Mouse (Mus musculus): ENCODE measurements around the gene Tesc. TPM values are rescaled to one million over a fixed set of nuclear protein-coding genes. Genes with fewer than 3 reads are reported as not detected.

Gene Tesc
- polyA plus RNA-seq, 1 experiment, result 8.8 TPM

GRCm38 (mm10) chr5:118036888-118037797 is 9.6 kb downstream of the Tesc start:
- H3K9ac ChIP-seq (ENCODE audit: low read depth, poor library complexity, severe bottlenecking), result peak overlapping the region; percentile 49
- TF ChIP-seq EP300 (IDR thresholded peaks at IDR 0.05; ENCODE audit: insufficient read depth, low read depth, low read length), result peak; percentile 85
- TF ChIP-seq POLR2A (IDR thresholded peaks at IDR 0.05; ENCODE audit: insufficient read depth, low read length), result peak; percentile 20
- TF ChIP-seq CTCF (IDR thresholded peaks at IDR 0.05; ENCODE audit: low read depth, low read length), result no peak

GRCm38 (mm10) chr5:118037798-118038484 is 10.4 kb downstream of the Tesc start:
- Histone ChIP-seq H3K4me3 (ENCODE audit: low read depth, low read length) (peak overlapping the region; percentile 62), H3K36me3 (ENCODE audit: control insufficient read depth, insufficient read depth, low read length, poor library complexity, severe bottlenecking) (no peaks in the 10 kb centered on the region), H3K27ac (ENCODE audit: insufficient read depth, low read length) (peak overlapping the region; percentile 84), H3K4me1 (ENCODE audit: control insufficient read depth, insufficient read depth, low read length) (peaks cover 4% of the 10 kb centered on the region), H3K27me3 (ENCODE audit: control insufficient read depth, insufficient read depth, low read length, poor library complexity, severe bottlenecking) (no peaks in the 10 kb centered on the region), H3K9ac (ENCODE audit: low read depth, poor library complexity, severe bottlenecking) (peak overlapping the region; percentile 49), H3K9me3 (replicated peaks; ENCODE audit: control insufficient read depth, insufficient read depth, low read length, poor library complexity, severe bottlenecking) (no peaks in the 10 kb centered on the region; the same call in 1 of the 2 replicates)
- TF ChIP-seq EP300 (IDR thresholded peaks at IDR 0.05; ENCODE audit: insufficient read depth, low read depth, low read length) (peak; percentile 78), POLR2A (IDR thresholded peaks at IDR 0.05; ENCODE audit: insufficient read depth, low read length) (peak; percentile 24), CTCF (IDR thresholded peaks at IDR 0.05; ENCODE audit: low read depth, low read length) (no peak)

More at GRCm38 (mm10) chr5:118036888-118037797, 9.6 kb downstream of the Tesc start:
- Histone ChIP-seq H3K27ac (ENCODE audit: insufficient read depth, low read length) (peak overlapping the region; percentile 84), H3K36me3 (ENCODE audit: control insufficient read depth, insufficient read depth, low read length, poor library complexity, severe bottlenecking) (no peaks in the 10 kb centered on the region), H3K4me3 (ENCODE audit: low read depth, low read length) (peak overlapping the region; percentile 69), H3K27me3 (ENCODE audit: control insufficient read depth, insufficient read depth, low read length, poor library complexity, severe bottlenecking) (no peaks in the 10 kb centered on the region), H3K9me3 (replicated peaks; ENCODE audit: control insufficient read depth, insufficient read depth, low read length, poor library complexity, severe bottlenecking) (no peaks in the 10 kb centered on the region; the same call in 1 of the 2 replicates), H3K4me1 (ENCODE audit: control insufficient read depth, insufficient read depth, low read length) (peaks cover 4% of the 10 kb centered on the region)

- H3K27ac ChIP-seq (ENCODE audit: insufficient read depth, low read length), result peak overlapping the region; percentile 77
- H3K9ac ChIP-seq (ENCODE audit: low read depth, poor library complexity, severe bottlenecking), result peak overlapping the region; percentile 79
- H3K4me3 ChIP-seq (ENCODE audit: low read depth, low read length), result peak overlapping the region; percentile 47
- no peaks in the 10 kb centered on the region for H3K27me3 ChIP-seq (ENCODE audit: control insufficient read depth, insufficient read depth, low read length, poor library complexity, severe bottlenecking)
- no peaks in the 10 kb centered on the region for H3K4me1 ChIP-seq (ENCODE audit: control insufficient read depth, insufficient read depth, low read length)
- TF ChIP-seq EP300 (IDR thresholded peaks at IDR 0.05; ENCODE audit: insufficient read depth, low read depth, low read length) (0 out of 2 replicates have a peak, but pooled peaks have one; percentile 3), POLR2A (IDR thresholded peaks at IDR 0.05; ENCODE audit: insufficient read depth, low read length) (no peak)
- no peaks in the 10 kb centered on the region for H3K36me3 ChIP-seq (ENCODE audit: control insufficient read depth, insufficient read depth, low read length, poor library complexity, severe bottlenecking)
- no peaks in the 10 kb centered on the region; the same call in 1 of the 2 replicates for H3K9me3 ChIP-seq (replicated peaks; ENCODE audit: control insufficient read depth, insufficient read depth, low read length, poor library complexity, severe bottlenecking)
These were observed 11.7 kb downstream of the Tesc start for GRCm38 (mm10) chr5:118039241-118039668.

- Histone ChIP-seq H3K9me3 (replicated peaks; ENCODE audit: control insufficient read depth, insufficient read depth, low read length, poor library complexity, severe bottlenecking) (no peaks in the 10 kb centered on the region), H3K9ac (ENCODE audit: low read depth, poor library complexity, severe bottlenecking) (no peak overlapping the region), H3K27ac (ENCODE audit: insufficient read depth, low read length) (no peak overlapping the region), H3K36me3 (ENCODE audit: control insufficient read depth, insufficient read depth, low read length, poor library complexity, severe bottlenecking) (no peaks in the 10 kb centered on the region), H3K4me1 (ENCODE audit: control insufficient read depth, insufficient read depth, low read length) (no peaks in the 10 kb centered on the region), H3K4me3 (ENCODE audit: low read depth, low read length) (no peak overlapping the region), H3K27me3 (ENCODE audit: control insufficient read depth, insufficient read depth, low read length, poor library complexity, severe bottlenecking) (no peaks in the 10 kb centered on the region)
- TF ChIP-seq CTCF (IDR thresholded peaks at IDR 0.05; ENCODE audit: low read depth, low read length) (no peak), POLR2A (IDR thresholded peaks at IDR 0.05; ENCODE audit: insufficient read depth, low read length) (no peak), EP300 (IDR thresholded peaks at IDR 0.05; ENCODE audit: insufficient read depth, low read depth, low read length) (no peak)
These were observed 15.1 kb downstream of the Tesc start for GRCm38 (mm10) chr5:118042599-118042998.

- no peaks in the 10 kb centered on the region for H3K9me3 ChIP-seq (replicated peaks; ENCODE audit: control insufficient read depth, insufficient read depth, low read length, poor library complexity, severe bottlenecking)
- H3K27me3 ChIP-seq (ENCODE audit: control insufficient read depth, insufficient read depth, low read length, poor library complexity, severe bottlenecking), result no peaks in the 10 kb centered on the region
- H3K27ac ChIP-seq (ENCODE audit: insufficient read depth, low read length), result no peak overlapping the region
- no peaks in the 10 kb centered on the region for H3K36me3 ChIP-seq (ENCODE audit: control insufficient read depth, insufficient read depth, low read length, poor library complexity, severe bottlenecking)
- H3K4me1 ChIP-seq (ENCODE audit: control insufficient read depth, insufficient read depth, low read length), result no peaks in the 10 kb centered on the region
- TF ChIP-seq POLR2A (IDR thresholded peaks at IDR 0.05; ENCODE audit: insufficient read depth, low read length), result no peak
- TF ChIP-seq CTCF (IDR thresholded peaks at IDR 0.05; ENCODE audit: low read depth, low read length), result no peak
- no peak overlapping the region for H3K4me3 ChIP-seq (ENCODE audit: low read depth, low read length)
- no peak overlapping the region for H3K9ac ChIP-seq (ENCODE audit: low read depth, poor library complexity, severe bottlenecking)
These were observed 16.2 kb downstream of the Tesc start for GRCm38 (mm10) chr5:118043761-118044160.

Data from ES-Bruce4 (cell line).